Mouse (Mus musculus) forebrain, embryonic 14.5 days (tissue): ENCODE measurements around the gene Pyroxd1. TPM values are rescaled to one million over a fixed set of nuclear protein-coding genes. Genes with fewer than 3 reads are reported as not detected.

Experiments used
- ATAC-seq: fragments of 200-750 bp; cut with Nextera tagmentation; 2 replicates; pipeline ENCODE4 v1.8.0; 2017; ENCODE audit warnings: mild to moderate bottlenecking, moderate library complexity
- DNase-seq: peaks from one replicate; pipeline ENCODE4 v3.0.0-alpha.2; 2015; ENCODE audit warnings: low spot score
- H3K27ac ChIP-seq: fragments of 300-500 bp; sonication (generic); 2 replicates; pipeline ENCODE4 v1.5.1; 2014; ENCODE audit warnings: low read depth, mild to moderate bottlenecking, control low read depth, low read length, moderate library complexity
- H3K27me3 ChIP-seq: fragments of 300-500 bp; sonication (generic); replicated peaks from 2 replicates; pipeline ENCODE4 v1.6.1; 2014; ENCODE audit warnings: low read length, control low read depth, mixed read lengths; ENCODE audit not compliant: control insufficient read depth, insufficient read depth
- H3K36me3 ChIP-seq: fragments of 300-500 bp; sonication (generic); 2 replicates; pipeline ENCODE4 v1.6.1; 2014; ENCODE audit warnings: low read length, control low read depth; ENCODE audit not compliant: control insufficient read depth, insufficient read depth
- H3K4me1 ChIP-seq: fragments of 300-500 bp; sonication (generic); 2 replicates; pipeline ENCODE4 v1.6.1; 2014; ENCODE audit warnings: antibody characterized with exemption, low read length, control low read depth; ENCODE audit not compliant: control insufficient read depth, insufficient read depth
- H3K4me2 ChIP-seq: fragments of 300-500 bp; sonication (generic); 2 replicates; pipeline ENCODE4 v1.6.1; 2014; ENCODE audit warnings: mild to moderate bottlenecking, control low read depth, low read length
- H3K4me3 ChIP-seq: fragments of 300-500 bp; sonication (generic); 2 replicates; pipeline ENCODE4 v1.5.1; 2014; ENCODE audit warnings: low read depth, low read length, control low read depth
- H3K9ac ChIP-seq: fragments of 300-500 bp; sonication (generic); 2 replicates; pipeline ENCODE4 v1.6.1; 2014; ENCODE audit warnings: mild to moderate bottlenecking, low read length, control low read depth, moderate library complexity
- H3K9me3 ChIP-seq: fragments of 300-500 bp; sonication (generic); replicated peaks from 2 replicates; pipeline ENCODE4 v1.6.1; 2016; ENCODE audit warnings: low read length, control low read depth, mixed read lengths; ENCODE audit not compliant: control insufficient read depth
- WGBS: fragments of 180-500 bp; shearing (Covaris S2); extraction: QIAGEN DNeasy Blood & Tissue Kit; methylation state at CpG from one replicate; pipeline ENCODE4 v1.1.7; 2014; 5-methylcytosine and 5-hydroxymethylcytosine counted together
- polyA plus RNA-seq: library from polyadenylated mRNA; unstranded; fragments of >200 nt; fragmentation: Nextera tagmentation; extraction: Ambion mirVana; gene quantifications from 2 replicates; pipeline ENCODE4 v1.2.1, GENCODE M21; 2014

The Pyroxd1 gene
- polyA plus RNA-seq, result 22.1 and 25.1 TPM in 2 replicates

DNA sequence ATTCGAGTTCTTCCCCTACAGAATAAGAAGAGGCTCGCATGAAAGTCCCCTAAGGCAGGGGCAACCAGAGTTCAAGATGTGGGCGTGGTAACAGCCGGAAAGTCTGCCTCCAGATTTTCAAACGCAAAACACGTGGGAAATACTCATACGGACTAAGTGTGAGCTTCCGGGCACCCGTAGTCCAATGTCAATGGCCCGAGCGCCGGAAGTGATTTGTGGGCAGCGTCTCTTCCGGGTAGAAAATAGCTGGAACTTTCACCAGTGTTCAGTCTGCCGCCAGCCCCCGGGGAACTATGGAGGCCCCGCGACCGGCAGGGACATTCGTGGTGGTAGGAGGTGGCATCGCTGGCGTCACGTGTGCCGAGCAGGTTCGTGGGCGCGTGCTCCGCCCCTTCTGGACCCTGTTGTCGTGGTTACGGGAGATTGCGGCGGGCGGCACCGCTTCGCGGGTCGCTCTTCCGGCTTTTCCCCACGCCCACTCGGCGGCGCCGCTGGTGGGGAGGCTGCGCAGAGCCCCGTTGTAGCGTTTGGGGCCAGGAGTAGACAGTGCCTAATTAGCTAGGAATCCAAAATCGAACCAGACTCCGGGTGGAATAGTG lies at the start of gene Pyroxd1:
Gene Pyroxd1 (plus strand): TSS at position 215 of the 599 bp plus-strand sequence.
- Histone ChIP-seq H3K4me3 (peak within 1 kb of the TSS; percentile 69), H3K36me3 (peaks cover 10% of the 10 kb centered on the region; the same call in 1 of the 2 replicates), H3K27ac (peak within 1 kb of the TSS; percentile 66), H3K9me3 (no peaks in the 10 kb centered on the region), H3K4me2 (peak within 1 kb of the TSS; percentile 51), H3K4me1 (peaks cover 5% of the 10 kb centered on the region; the same call in 1 of the 2 replicates), H3K9ac (peak within 1 kb of the TSS; percentile 65), H3K27me3 (no peaks in the 10 kb centered on the region)
- ATAC-seq (peak; percentile 98), DNase-seq (peak; percentile 98)
- under 1% methylated on average over 48 of the region's 48 CpGs for WGBS

DNA sequence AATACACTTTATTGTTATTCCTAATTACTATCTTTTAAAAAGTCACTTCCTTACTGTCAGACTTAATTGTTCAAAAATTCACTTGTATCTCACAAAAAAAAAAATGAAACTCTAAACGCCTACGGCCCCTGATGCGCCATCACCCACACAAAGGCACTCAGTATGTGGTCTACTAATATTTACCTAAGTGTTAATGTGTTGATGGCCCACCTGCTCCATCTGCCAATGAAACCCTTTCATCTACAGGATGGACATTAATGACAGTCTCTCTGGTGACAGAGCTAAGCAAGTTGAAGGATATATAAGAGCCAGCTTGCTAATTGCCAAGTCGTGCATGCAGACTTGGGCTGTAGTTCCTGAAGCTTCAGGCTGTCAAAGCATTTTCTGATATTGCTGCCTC lies 47.4 kb upstream of the Pyroxd1 start, which contains the start of gene Iapp:
Gene Iapp (plus strand): TSS at position 326 of the 400 bp plus-strand sequence.
- H3K27me3 ChIP-seq, result no peaks in the 10 kb centered on the region
- ATAC-seq, result no peak
- H3K36me3 ChIP-seq, result no peaks in the 10 kb centered on the region
- no peaks in the 10 kb centered on the region for H3K4me1 ChIP-seq
- no peak within 1 kb of the TSS for H3K27ac ChIP-seq
- DNase-seq, result peak; percentile 4
- H3K9me3 ChIP-seq, result no peaks in the 10 kb centered on the region
- H3K9ac ChIP-seq, result no peak within 1 kb of the TSS
- H3K4me2 ChIP-seq, result no peak within 1 kb of the TSS
- H3K4me3 ChIP-seq, result no peak within 1 kb of the TSS
- WGBS, result 63% methylated on average over 4 of the region's 4 CpGs

DNA sequence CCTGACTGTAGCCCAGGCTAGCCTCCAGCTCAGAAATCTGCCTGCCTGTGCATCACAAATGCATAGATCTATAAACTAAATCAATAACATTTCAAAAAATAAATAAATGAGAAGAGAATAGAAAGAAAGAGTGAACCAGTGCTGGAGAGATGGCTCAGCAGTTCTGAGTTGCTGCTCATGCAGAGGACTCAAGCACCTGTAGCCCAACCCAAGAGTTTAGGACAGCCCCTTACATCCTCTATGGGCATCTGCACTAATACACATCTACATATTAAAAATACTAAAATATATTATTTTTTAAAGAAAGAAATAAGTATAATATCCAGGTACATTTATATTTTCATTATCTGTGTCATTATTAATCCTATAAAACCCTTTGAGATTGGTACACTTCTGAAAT lies 40.4 kb upstream of the Pyroxd1 start:
- 0 out of 2 replicates have a peak, but pooled peaks cover 3% of the 10 kb centered on the region for H3K9me3 ChIP-seq
- H3K27me3 ChIP-seq, result no peaks in the 10 kb centered on the region
- no peak overlapping the region for H3K27ac ChIP-seq
- H3K9ac ChIP-seq, result no peak overlapping the region
- H3K4me1 ChIP-seq, result no peaks in the 10 kb centered on the region
- H3K4me3 ChIP-seq, result no peak overlapping the region
- H3K36me3 ChIP-seq, result no peaks in the 10 kb centered on the region
- ATAC-seq (no peak), DNase-seq (no peak)
- H3K4me2 ChIP-seq, result no peak overlapping the region

DNA sequence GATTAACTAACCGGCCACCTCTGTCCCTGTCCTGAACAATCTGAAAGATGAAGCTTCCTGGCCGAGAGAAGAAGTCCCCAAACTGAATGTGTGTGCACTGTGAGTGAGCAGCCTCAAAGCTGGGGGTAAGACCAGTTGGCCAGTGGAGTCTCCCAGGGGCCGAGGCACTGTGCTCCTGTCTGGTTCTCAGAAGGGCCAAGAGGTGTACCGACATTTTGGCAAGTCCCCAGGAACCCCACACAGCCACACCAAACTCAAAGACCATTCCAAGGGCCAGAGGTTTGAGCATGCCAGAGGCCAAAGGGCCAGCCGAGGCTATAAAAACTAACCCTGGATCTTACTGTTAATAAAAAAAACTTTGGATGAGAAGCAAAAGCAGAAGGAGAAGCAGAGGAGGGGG lies 31.2 kb upstream of the Pyroxd1 start:
- 81% methylated on average over 5 of the region's 5 CpGs for WGBS
- Histone ChIP-seq H3K4me1 (no peaks in the 10 kb centered on the region), H3K9ac (no peak overlapping the region), H3K27ac (no peak overlapping the region), H3K4me3 (no peak overlapping the region), H3K4me2 (no peak overlapping the region), H3K9me3 (0 out of 2 replicates have a peak, but pooled peaks cover 3% of the 10 kb centered on the region), H3K36me3 (no peaks in the 10 kb centered on the region), H3K27me3 (no peaks in the 10 kb centered on the region)
- DNase-seq (no peak), ATAC-seq (no peak)

DNA sequence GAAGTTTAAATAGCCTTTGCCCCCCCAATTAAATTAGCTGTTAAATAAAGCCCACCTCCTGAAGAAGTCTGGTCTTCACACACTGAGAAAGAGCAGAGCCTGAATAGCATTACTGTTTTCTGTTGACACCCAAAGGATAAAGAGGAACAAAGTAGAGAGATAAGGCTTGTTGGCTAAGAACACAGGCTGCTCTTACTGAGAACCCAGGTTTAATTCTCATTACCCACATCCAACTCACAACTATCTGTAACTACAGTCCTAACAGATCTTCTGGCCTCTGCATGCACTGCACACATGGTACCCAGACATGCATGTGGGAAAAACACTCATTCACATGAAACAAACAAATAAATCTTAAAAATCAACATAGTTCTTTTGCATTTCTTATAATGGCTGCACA lies 28.3 kb upstream of the Pyroxd1 start:
- Histone ChIP-seq H3K27me3 (no peaks in the 10 kb centered on the region), H3K4me1 (no peaks in the 10 kb centered on the region), H3K4me3 (no peak overlapping the region), H3K9ac (no peak overlapping the region), H3K36me3 (no peaks in the 10 kb centered on the region), H3K4me2 (no peak overlapping the region), H3K9me3 (no peaks in the 10 kb centered on the region), H3K27ac (no peak overlapping the region)
- DNase-seq (no peak), ATAC-seq (no peak)

DNA sequence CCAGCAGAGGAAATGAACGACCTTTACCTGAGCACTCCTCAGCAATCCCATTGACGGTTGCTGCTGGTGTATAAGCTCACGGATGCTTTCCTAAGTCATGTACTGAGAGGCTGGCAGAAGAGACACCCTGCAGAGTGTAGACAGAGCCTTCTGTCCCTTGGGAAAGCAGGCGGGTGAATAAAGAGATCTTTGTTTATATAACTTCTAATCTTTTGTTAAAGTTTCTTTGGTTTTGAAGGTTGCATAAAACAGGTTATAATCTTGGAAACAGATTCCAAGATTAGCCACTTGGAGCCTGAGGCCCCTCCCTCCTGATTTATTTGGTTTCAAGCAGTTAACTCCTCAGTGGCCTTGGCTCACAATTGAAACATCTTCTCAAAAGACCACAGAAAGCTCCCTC lies 22.6 kb upstream of the Pyroxd1 start, which contains the start of gene Slco1a5:
Gene Slco1a5 (minus strand): TSS at position 101 of the 400 bp plus-strand sequence.
- DNase-seq (no peak), ATAC-seq (no peak)
- 2% methylated on average over 4 of the region's 4 CpGs for WGBS

DNA sequence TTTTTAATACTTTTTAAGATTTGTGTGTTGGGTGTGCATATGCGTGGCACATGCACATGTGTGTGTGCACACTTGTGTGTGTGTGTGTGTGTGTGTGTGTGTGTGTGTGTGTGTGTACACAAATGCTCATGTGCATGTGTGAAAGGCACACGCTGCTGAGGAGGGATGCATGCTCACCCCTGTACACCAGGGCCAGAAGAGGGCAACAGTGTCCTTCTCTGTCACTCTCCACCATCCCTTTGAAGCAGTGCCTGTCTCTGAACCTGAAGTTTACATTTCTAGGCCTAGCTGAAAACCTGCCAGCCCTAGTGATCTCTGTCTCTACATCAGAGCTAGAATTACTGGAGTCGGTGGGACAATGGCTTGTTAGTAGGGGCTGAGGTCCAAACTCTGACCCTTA lies 18.9 kb upstream of the Pyroxd1 start:
- no peak for DNase-seq
- Histone ChIP-seq H3K4me1 (no peaks in the 10 kb centered on the region), H3K4me3 (no peak overlapping the region), H3K9ac (no peak overlapping the region), H3K27me3 (no peaks in the 10 kb centered on the region), H3K9me3 (no peaks in the 10 kb centered on the region), H3K36me3 (no peaks in the 10 kb centered on the region), H3K27ac (no peak overlapping the region), H3K4me2 (no peak overlapping the region)
- 88% methylated on average over 3 of the region's 3 CpGs for WGBS
- ATAC-seq, result no peak

More for the DNA sequence above, 22.6 kb upstream of the Pyroxd1 start, which contains the start of gene Slco1a5:
- no peak within 1 kb of the TSS for H3K4me3 ChIP-seq
- no peaks in the 10 kb centered on the region for H3K4me1 ChIP-seq
- H3K9me3 ChIP-seq, result no peaks in the 10 kb centered on the region
- no peak within 1 kb of the TSS for H3K4me2 ChIP-seq
- no peak within 1 kb of the TSS for H3K27ac ChIP-seq
- H3K36me3 ChIP-seq, result no peaks in the 10 kb centered on the region
- H3K27me3 ChIP-seq, result no peaks in the 10 kb centered on the region
- no peak within 1 kb of the TSS for H3K9ac ChIP-seq

DNA sequence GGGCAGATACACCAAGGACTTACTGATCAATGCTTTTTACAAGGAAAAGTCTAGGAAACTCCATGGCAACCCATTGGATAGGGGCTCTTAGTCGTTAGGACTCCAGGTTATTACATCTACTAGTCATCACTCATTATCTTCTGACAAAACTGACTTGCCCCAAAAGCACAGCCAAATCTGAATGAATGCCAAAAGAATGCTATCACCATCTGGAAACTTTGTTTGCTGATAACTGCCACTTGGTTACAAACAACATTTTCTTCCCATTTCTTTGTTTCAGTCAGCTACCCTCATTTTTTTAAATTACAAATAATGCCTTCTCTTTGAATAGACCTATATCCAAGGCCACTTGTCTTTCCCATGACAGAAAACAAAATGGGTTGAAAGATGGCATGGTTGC lies 16.3 kb upstream of the Pyroxd1 start:
- 27% methylated on average over 1 of the region's 1 CpGs for WGBS
- DNase-seq (no peak), ATAC-seq (no peak)
- Histone ChIP-seq H3K27ac (no peak overlapping the region), H3K4me3 (no peak overlapping the region), H3K36me3 (no peaks in the 10 kb centered on the region), H3K4me2 (no peak overlapping the region), H3K4me1 (no peaks in the 10 kb centered on the region), H3K9me3 (no peaks in the 10 kb centered on the region), H3K27me3 (no peaks in the 10 kb centered on the region), H3K9ac (no peak overlapping the region)

DNA sequence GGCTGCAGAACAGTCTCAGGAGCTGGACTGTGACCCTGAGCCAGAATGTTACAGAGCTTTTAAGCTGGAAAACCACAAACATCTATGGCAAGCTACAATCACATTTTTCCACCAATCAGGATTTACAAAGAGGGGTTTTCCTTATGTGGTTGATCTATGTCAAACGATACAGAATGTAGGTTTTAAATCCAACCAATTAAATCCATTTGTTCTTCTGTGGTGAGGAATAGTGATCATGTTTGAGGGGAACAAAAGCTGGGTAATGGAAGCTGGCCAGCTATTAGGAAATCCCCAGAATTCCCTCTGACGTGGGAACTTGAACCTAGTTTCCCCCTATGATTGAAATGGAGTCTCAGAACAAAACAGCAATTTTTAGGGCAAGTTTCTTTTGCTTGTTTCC lies 6.5 kb upstream of the Pyroxd1 start:
- no peak overlapping the region for H3K4me2 ChIP-seq
- no peaks in the 10 kb centered on the region for H3K36me3 ChIP-seq
- DNase-seq (no peak), ATAC-seq (no peak)
- no peak overlapping the region for H3K9ac ChIP-seq
- no peak overlapping the region for H3K4me3 ChIP-seq
- H3K27ac ChIP-seq, result no peak overlapping the region
- H3K4me1 ChIP-seq, result no peaks in the 10 kb centered on the region
- H3K9me3 ChIP-seq, result no peaks in the 10 kb centered on the region
- H3K27me3 ChIP-seq, result no peaks in the 10 kb centered on the region
- WGBS, result 59% methylated on average over 2 of the region's 2 CpGs
